Mouse (Mus musculus) kidney, adult 2 months (tissue): ENCODE results near the gene Mapk7. TPM values are rescaled to one million over a fixed set of nuclear protein-coding genes. Genes with fewer than 3 reads are reported as not detected.

Experiments
- DNase-seq: peaks from one replicate; pipeline ENCODE4 v3.0.0; 2021
- H3K27ac ChIP-seq: fragments of 200-500 bp; 2 replicates; pipeline ENCODE4 v1.5.1; 2012; ENCODE audit warnings: low read depth, low read length, control low read depth, inconsistent platforms; ENCODE audit not compliant: insufficient read depth
- H3K27me3 ChIP-seq: fragments of 200-500 bp; replicated peaks from 2 replicates; pipeline ENCODE4 v1.6.1; 2012; ENCODE audit warnings: mild to moderate bottlenecking, moderate library complexity, low read length, inconsistent platforms; ENCODE audit not compliant: control insufficient read depth, insufficient read depth
- H3K36me3 ChIP-seq: fragments of 200-500 bp; 2 replicates; pipeline ENCODE4 v1.6.1; 2012; ENCODE audit warnings: mild to moderate bottlenecking, moderate library complexity, low read length, inconsistent platforms; ENCODE audit not compliant: control insufficient read depth, insufficient read depth
- H3K4me1 ChIP-seq: fragments of 200-500 bp; 2 replicates; pipeline ENCODE4 v1.6.1; 2011; ENCODE audit warnings: low read length; ENCODE audit not compliant: control insufficient read depth, insufficient read depth
- H3K4me3 ChIP-seq: fragments of 200-500 bp; 2 replicates; pipeline ENCODE4 v1.5.1; 2011; ENCODE audit warnings: mild to moderate bottlenecking, low read depth, low read length, control low read depth; ENCODE audit not compliant: insufficient read depth
- CTCF ChIP-seq: fragments of 200-500 bp; conservative IDR thresholded peaks from 2 replicates; pipeline ENCODE4 v1.5.1; 2011; ENCODE audit warnings: low read depth, mild to moderate bottlenecking, control low read depth, low read length, moderate library complexity, mixed read lengths; ENCODE audit not compliant: insufficient read depth, insufficient read length
- POLR2A ChIP-seq: fragments of 200-500 bp; IDR thresholded peaks from one replicate; pipeline ENCODE4 v1.6.1; 2011; ENCODE audit warnings: low read depth, low read length, control low read depth
- WGBS: fragments of 180-500 bp; shearing (Covaris S2); methylation state at CpG from one replicate; pipeline ENCODE4 v1.1.7; 2018; 5-methylcytosine and 5-hydroxymethylcytosine counted together
- polyA plus RNA-seq: library from polyadenylated mRNA; depleted of rRNA; stranded (reverse); fragments of >200 nt; gene quantifications from 2 replicates; pipeline ENCODE4 v1.2.3, GENCODE M21; 2012; rRNA removed

Gene Mapk7
- 13.8 and 15.4 TPM in 2 replicates for polyA plus RNA-seq

DNA sequence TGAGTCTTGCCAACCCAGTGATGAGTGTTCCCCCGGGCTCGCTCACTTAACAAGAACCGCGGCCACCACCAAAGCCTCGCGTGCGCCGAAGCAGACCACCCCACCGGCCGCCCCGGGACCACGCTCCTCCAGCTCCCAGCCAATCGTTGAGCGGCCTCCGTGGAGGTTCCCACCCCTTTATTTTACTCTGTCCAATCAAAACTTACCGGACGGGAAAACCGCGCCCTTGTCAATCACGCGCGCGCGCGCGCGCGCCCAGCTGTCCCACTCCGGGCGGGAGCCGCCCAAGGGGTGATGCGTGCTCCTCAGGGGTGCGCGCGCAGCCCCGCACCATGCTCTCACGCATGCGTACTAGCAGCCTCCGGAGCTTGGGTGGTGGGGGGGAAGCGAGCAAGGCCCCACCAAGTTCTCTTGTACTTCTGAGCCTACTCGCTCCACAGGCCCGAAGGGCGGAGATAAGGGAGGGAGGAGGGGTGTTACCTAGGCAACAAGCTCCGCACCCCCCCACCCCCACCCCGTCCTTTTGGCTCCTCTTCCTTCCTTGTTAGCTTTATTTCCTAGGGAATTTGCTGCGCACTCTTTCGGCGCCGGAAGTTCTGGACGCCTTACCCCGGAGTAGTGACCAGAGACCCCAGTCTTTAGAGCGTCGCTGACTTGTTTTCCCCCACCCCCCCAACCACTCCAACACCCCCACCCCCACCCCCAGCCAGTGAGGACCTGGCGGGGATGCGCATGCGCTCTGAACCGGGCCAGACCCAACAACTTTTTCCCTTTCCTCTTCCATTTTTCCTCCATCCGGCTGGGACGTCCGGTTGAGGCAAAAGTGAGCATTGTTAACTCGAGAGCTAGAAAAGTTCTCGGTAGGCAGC is at the start of gene Mapk7:
Gene Mapk7, minus strand, starts transcription at position 278 of the 869 bp plus-strand sequence.
- H3K27me3 ChIP-seq: no peaks in the 10 kb centered on the region
- peak within 1 kb of the TSS; percentile 75 for H3K4me3 ChIP-seq
- peak within 1 kb of the TSS; percentile 93 for H3K27ac ChIP-seq
- TF ChIP-seq CTCF: no peak
- TF ChIP-seq POLR2A: no peak
- DNase-seq: peak; percentile 99
- H3K36me3 ChIP-seq: no peaks in the 10 kb centered on the region
- peaks cover 5% of the 10 kb centered on the region; the same call in 1 of the 2 replicates for H3K4me1 ChIP-seq
- WGBS: under 1% methylated on average over 62 of the region's 62 CpGs

DNA sequence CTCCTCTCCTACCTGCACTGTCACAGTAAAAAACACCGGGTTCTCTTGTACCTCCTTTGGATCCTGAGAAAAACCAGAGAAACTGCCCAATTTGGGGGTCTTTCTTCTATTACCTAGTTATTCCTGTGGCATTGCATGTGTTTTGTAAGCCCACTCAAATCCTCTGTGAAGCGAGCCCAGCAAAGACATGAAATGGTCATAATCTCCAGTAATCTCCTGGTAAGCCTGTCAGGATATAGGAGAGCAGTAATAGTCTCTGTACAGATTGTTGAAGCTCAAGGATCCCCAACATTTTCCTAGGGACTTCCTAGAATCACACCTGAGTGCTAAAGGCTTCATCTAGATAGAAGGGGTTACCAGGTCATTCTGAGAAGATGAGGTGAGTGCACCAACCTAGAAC is 46.9 kb upstream of the Mapk7 start:
- Histone ChIP-seq H3K4me3 (no peak overlapping the region), H3K27me3 (no peaks in the 10 kb centered on the region), H3K27ac (no peak overlapping the region), H3K4me1 (peaks cover 21% of the 10 kb centered on the region), H3K36me3 (no peaks in the 10 kb centered on the region; the same call in 1 of the 2 replicates)
- TF ChIP-seq POLR2A (no peak), CTCF (no peak)
- 94% methylated on average over 2 of the region's 2 CpGs for WGBS
- no peak for DNase-seq

DNA sequence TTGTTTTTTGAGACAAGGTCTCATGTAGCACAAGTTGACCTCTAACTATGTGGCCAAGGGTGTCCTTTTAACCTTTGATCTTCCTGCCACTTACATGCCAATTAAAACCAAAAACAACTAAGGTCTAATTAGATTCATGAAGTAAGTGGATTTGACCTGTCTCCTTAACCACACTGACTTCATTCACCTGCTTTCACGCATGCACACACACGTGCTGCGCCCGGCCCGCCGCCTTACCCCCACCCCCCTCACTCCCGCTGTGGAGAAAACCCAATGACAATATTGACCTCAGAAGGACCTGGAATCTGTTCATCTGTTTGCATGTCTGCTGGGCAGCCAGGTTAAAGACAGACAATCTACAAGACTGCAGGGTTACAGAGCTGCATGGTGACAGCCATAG is 46.4 kb upstream of the Mapk7 start:
- no peak overlapping the region for H3K27ac ChIP-seq
- 43% methylated on average over 7 of the region's 7 CpGs for WGBS
- H3K36me3 ChIP-seq: no peaks in the 10 kb centered on the region
- no peak for TF ChIP-seq POLR2A
- no peak for TF ChIP-seq CTCF
- peaks cover 16% of the 10 kb centered on the region for H3K4me1 ChIP-seq
- no peak overlapping the region for H3K4me3 ChIP-seq
- H3K27me3 ChIP-seq: no peaks in the 10 kb centered on the region
- peak; percentile 60 for DNase-seq

DNA sequence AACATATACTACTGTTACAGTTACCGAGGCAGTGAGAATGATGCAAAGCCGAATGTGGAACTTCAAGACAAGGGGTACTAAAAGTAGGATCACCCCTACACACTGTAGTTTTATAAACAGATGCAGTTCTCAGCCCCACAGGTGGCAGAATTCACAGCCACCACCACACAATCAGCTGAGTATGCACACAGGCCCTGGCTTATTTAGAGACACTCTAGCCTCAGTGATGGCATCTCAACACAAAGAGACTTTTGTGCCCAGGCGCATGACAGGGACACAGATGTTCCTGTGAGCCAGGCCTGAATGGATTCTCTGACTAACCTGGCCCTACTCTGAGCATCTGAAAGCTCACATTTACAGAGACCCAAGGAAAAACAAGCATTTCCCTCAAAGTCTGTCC is 43.2 kb upstream of the Mapk7 start:
- 96% methylated on average over 3 of the region's 3 CpGs for WGBS
- no peaks in the 10 kb centered on the region for H3K36me3 ChIP-seq
- no peaks in the 10 kb centered on the region for H3K27me3 ChIP-seq
- DNase-seq: no peak
- no peak overlapping the region for H3K27ac ChIP-seq
- H3K4me1 ChIP-seq: peaks cover 10% of the 10 kb centered on the region
- no peak overlapping the region for H3K4me3 ChIP-seq
- TF ChIP-seq POLR2A: no peak
- TF ChIP-seq CTCF: no peak

DNA sequence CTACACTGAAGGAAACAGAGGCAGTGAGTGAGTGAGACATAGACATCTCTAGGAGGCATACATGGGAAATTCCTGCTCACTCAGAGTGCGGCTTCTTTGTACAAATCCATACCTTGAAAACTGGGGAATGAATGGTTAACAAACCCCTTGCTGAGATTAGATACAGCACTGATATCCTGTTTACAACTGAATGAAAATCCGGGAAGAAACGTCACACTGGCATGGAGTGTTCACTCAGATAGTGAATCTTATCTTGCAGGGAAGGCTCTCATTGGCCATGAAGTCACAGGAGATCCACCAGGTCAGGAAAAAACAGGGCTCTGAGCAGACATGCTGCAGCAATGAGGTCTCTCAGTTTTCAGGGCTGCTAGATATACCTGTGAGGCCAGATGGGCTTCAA is 42.7 kb upstream of the Mapk7 start:
- Histone ChIP-seq H3K27ac (no peak overlapping the region), H3K4me1 (peaks cover 10% of the 10 kb centered on the region), H3K4me3 (no peak overlapping the region), H3K36me3 (no peaks in the 10 kb centered on the region), H3K27me3 (no peaks in the 10 kb centered on the region)
- WGBS: 72% methylated on average over 3 of the region's 3 CpGs
- TF ChIP-seq POLR2A: no peak
- no peak for TF ChIP-seq CTCF
- no peak for DNase-seq

DNA sequence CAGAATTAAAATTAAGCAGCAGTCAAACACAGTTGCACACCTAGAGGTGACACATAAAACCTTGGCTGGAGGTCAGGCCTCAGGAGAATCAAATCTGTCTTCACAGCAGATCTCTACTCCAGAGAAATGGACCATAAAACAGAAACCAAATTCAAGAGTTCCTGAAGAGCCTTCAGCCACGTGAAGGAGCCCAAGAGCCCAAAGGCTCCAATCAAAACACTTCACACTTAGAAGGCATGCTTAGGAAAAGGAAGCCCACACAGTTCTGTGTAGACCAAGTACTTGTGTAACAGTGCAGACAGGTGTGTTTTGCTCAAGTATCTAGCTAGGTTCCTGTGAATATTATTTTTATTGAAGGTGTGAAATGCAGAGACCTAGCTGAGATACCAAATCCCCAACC is 41.3 kb upstream of the Mapk7 start:
- Histone ChIP-seq H3K36me3 (no peaks in the 10 kb centered on the region), H3K4me3 (no peak overlapping the region), H3K27ac (peak overlapping the region; percentile 27), H3K4me1 (no peaks in the 10 kb centered on the region; the same call in 1 of the 2 replicates), H3K27me3 (no peaks in the 10 kb centered on the region)
- TF ChIP-seq CTCF: no peak
- TF ChIP-seq POLR2A: no peak
- WGBS: 13% methylated on average over 1 of the region's 1 CpGs
- DNase-seq: no peak

DNA sequence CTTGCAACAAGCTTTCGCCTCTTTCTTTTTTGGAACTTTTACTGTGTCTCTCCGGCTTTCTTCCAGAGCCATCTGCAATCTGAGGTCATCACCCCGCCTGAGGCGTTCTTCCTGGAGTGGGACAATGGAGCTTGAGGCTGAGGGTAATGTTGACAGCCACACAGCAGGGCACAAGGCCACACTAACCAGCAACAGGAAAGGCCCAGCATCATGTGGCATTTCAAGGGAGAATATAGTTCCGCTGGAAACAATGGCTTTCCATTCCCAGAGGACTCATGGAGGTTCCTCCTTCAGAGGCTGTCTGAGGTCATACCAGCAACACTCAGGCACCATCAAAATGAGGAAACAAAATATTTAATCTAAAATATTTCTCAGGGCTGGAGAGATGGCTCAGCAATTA is 39.4 kb upstream of the Mapk7 start:
- no peak overlapping the region for H3K4me3 ChIP-seq
- WGBS: 77% methylated on average over 5 of the region's 5 CpGs
- no peaks in the 10 kb centered on the region for H3K36me3 ChIP-seq
- H3K27ac ChIP-seq: peak overlapping the region; percentile 80
- TF ChIP-seq CTCF (no peak), POLR2A (no peak)
- peaks cover 13% of the 10 kb centered on the region; the same call in 1 of the 2 replicates for H3K4me1 ChIP-seq
- no peaks in the 10 kb centered on the region for H3K27me3 ChIP-seq
- peak; percentile 88 for DNase-seq
